Mouse (Mus musculus) liver, adult 2 months (tissue): ENCODE measurements around the gene Ednra.

Experiments used
- CTCF ChIP-seq: fragments of 200-500 bp; IDR thresholded peaks from 2 replicates; pipeline ENCODE4 v1.5.1; 2011; ENCODE audit warnings: low read depth, low read length, control low read depth
- POLR2A ChIP-seq: fragments of 200-500 bp; IDR thresholded peaks from 2 replicates; pipeline ENCODE4 v1.6.1; 2011; ENCODE audit warnings: low read length, control low read depth; ENCODE audit not compliant: insufficient read depth; ENCODE audit errors: extremely low read depth

DNA sequence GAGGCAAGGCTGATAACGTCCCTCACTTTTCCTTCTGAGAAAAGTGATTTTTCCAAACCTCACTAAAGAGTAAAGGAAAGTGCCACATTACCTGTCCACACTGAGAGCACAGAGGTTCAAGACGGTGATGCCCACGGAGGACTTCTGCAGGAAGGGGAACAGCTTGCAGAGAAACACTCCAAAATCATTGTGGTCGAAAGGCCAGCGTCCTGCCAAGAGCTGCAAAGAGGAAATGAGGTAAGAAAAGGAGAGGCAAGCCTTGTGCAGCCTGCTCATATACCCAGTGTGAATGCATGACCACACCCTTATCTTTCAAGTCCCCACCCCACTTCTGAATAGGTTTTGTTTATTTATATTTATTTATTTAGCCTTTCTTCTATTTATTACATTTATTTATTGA, 35.3 kb downstream of the Ednra start:
- TF ChIP-seq CTCF (no peak), POLR2A (no peak)
